Mouse (Mus musculus): ENCODE measurements at regions not wholly inside any gene's neighbourhood (a gene's known extent, or its start where the extent isn't known, plus 50 kb on each side); places are given as distances from the start of the nearest gene placed in this dataset.

DNA sequence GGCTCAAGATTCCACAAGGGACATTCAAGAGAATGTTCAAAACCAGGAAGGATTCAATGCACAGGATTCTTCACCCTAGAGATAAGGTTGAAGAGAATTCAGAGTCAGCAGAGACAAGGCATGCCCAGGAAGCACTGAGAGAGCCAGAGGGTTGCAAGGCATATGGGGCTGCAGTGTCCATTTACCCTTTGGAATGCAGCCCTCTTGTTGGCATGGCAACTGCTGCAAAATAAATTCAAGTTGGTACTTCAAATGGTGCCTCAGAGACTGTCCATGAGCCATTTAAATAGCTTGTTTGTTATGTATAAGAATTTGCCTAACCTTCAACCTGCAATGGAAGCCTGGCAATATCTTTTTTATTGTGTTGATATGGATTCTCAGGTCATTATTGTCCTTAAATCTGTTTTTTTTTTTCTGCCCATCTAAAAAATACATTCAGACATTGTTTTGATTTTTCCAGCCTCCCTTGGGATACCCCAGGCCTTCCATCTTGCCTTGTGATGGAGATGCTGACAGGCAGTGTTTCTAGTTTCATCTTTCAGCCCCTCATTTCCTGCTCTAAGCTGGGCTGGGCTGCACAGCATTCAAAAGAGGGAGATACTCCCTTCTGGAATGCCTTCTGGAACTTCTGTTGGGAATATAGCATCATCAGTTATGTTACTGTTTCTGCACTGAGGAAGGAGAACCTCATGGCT is 791.9 kb upstream of the 4930452B06Rik start:
- H3K4me1 ChIP-seq (ENCODE audit: control insufficient read depth, insufficient read depth, low read length): 0 out of 2 replicates have a peak, but pooled peaks cover 2% of the 10 kb centered on the region
- H3K9ac ChIP-seq (ENCODE audit: low read length): no peak overlapping the region
- H3K4me2 ChIP-seq (ENCODE audit: low read depth, severe bottlenecking): no peak overlapping the region
- no peak overlapping the region for H3K27ac ChIP-seq (replicated peaks; ENCODE audit: low read depth, low read length)
- no peak overlapping the region for H3K4me3 ChIP-seq (ENCODE audit: low read depth, low read length)
- H3K36me3 ChIP-seq (ENCODE audit: control insufficient read depth, insufficient read depth, low read length): no peaks in the 10 kb centered on the region
- H3K9me3 ChIP-seq (ENCODE audit: control insufficient read depth, low read length): no peaks in the 10 kb centered on the region
- DNase-seq (ENCODE audit: low spot score) (peak; percentile 27), ATAC-seq (ENCODE audit: insufficient number of reproducible peaks, low FRiP score, low TSS enrichment, low read depth) (no peak)
- no peaks in the 10 kb centered on the region for H3K27me3 ChIP-seq (ENCODE audit: control insufficient read depth, insufficient read depth, low read length)

DNA sequence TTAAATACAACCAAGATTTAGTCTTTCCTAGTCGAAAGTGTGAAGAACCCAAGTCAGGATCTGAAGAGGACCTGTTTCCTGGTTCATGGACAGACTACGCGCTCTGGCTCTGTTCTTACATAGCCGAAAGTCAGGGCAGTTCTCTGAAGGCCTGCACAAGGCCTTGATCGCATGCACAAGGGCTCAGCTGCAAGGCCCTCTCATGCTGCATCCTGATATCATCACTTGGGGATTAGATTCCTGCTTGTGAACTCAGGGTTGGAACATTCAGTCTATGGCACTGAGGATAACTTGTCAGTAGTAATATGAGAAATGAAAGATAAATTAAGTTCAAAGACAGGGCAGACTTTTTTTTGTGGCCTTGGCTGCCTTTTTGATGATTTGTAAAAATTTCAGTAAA is 789.9 kb upstream of the 4930452B06Rik start:
- Histone ChIP-seq H3K27me3 (ENCODE audit: control insufficient read depth, insufficient read depth, low read length) (no peaks in the 10 kb centered on the region), H3K36me3 (ENCODE audit: control insufficient read depth, insufficient read depth, low read length) (no peaks in the 10 kb centered on the region), H3K4me1 (ENCODE audit: control insufficient read depth, insufficient read depth, low read length) (0 out of 2 replicates have a peak, but pooled peaks cover 2% of the 10 kb centered on the region), H3K9me3 (ENCODE audit: control insufficient read depth, low read length) (no peaks in the 10 kb centered on the region), H3K9ac (ENCODE audit: low read length) (no peak overlapping the region), H3K4me2 (ENCODE audit: low read depth, severe bottlenecking) (no peak overlapping the region), H3K27ac (replicated peaks; ENCODE audit: low read depth, low read length) (no peak overlapping the region), H3K4me3 (ENCODE audit: low read depth, low read length) (no peak overlapping the region)
- ATAC-seq (ENCODE audit: insufficient number of reproducible peaks, low FRiP score, low TSS enrichment, low read depth) (no peak), DNase-seq (ENCODE audit: low spot score) (no peak)
- WGBS: 92% methylated on average over 5 of the region's 5 CpGs

DNA sequence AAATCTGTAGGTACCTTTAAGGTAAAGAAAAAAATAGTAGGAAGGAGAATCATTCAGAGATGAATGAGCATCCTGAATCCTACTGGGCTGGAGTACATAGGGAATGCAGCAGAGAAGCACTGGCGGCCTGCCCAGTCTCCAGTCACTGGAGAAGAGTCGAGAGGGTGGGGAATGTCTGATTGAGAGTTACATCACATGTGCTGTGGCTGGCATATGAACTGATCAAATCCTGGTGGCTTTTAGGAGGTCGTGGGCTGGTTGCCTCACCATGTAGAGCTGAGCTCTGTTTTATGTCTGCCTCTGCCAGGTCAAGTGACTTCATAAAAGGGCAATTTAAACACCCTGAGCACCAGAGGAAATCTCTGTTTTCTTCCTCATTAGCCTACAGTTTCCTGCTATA is 783.9 kb upstream of the 4930452B06Rik start:
- peak; percentile 42 for DNase-seq (ENCODE audit: low spot score)
- H3K27ac ChIP-seq (replicated peaks; ENCODE audit: low read depth, low read length): no peak overlapping the region

DNA sequence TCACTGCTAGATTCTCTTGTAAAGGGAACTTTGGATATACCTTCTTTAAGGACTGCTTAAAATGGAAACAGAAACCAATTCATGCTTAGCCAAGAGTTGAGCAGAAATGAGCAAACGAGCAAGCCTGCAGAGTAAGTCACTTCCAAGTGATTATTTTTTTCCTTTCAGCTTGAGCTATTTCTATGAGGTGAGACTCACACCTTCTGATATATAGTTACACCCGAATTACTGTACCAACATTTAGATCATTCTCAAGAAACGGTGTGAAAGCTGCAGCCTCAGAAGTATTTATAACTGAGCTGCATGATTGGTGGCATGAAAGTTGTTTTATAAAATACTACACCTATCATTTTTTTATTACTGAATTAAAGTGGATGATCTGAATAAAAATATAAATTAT is 771.9 kb upstream of the 4930452B06Rik start:
- 77% methylated on average over 3 of the region's 3 CpGs for WGBS

More for the DNA sequence above, 783.9 kb upstream of the 4930452B06Rik start:
- H3K4me2 ChIP-seq (ENCODE audit: low read depth, severe bottlenecking): no peak overlapping the region
- no peak overlapping the region for H3K4me3 ChIP-seq (ENCODE audit: low read depth, low read length)
- H3K4me1 ChIP-seq (ENCODE audit: control insufficient read depth, insufficient read depth, low read length): peaks cover 2% of the 10 kb centered on the region; the same call in 1 of the 2 replicates
- no peak overlapping the region for H3K9ac ChIP-seq (ENCODE audit: low read length)
- H3K27me3 ChIP-seq (ENCODE audit: control insufficient read depth, insufficient read depth, low read length): no peaks in the 10 kb centered on the region
- ATAC-seq (ENCODE audit: insufficient number of reproducible peaks, low FRiP score, low TSS enrichment, low read depth): peak; percentile 67; the same call in 1 of the 2 replicates
- H3K36me3 ChIP-seq (ENCODE audit: control insufficient read depth, insufficient read depth, low read length): no peaks in the 10 kb centered on the region
- no peaks in the 10 kb centered on the region for H3K9me3 ChIP-seq (ENCODE audit: control insufficient read depth, low read length)
- WGBS: 18% methylated on average over 3 of the region's 3 CpGs

DNA sequence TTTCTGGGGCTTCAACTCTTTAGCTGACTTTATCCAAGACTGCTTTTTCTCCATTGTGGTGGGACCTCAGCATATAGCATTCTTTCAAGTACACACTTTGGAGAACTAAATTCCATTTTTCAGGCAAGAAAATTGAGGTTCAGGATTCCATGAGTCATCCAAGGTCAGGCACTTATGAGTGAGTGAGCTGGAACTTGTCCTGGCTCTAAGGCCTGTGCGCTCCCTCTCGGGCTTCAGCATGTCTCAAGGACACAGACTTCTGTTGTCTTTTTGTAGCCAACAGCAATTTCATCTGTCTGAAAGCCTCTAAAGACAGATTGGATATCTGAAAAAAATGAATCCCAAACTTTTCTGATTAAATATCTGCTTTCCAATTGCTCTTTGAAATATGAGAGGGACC is 769.1 kb upstream of the 4930452B06Rik start:
- 100% methylated on average over 2 of the region's 2 CpGs for WGBS
- Histone ChIP-seq H3K27me3 (ENCODE audit: control insufficient read depth, insufficient read depth, low read length) (no peaks in the 10 kb centered on the region), H3K9ac (ENCODE audit: low read length) (no peak overlapping the region), H3K9me3 (ENCODE audit: control insufficient read depth, low read length) (no peaks in the 10 kb centered on the region), H3K4me2 (ENCODE audit: low read depth, severe bottlenecking) (no peak overlapping the region), H3K36me3 (ENCODE audit: control insufficient read depth, insufficient read depth, low read length) (no peaks in the 10 kb centered on the region), H3K27ac (replicated peaks; ENCODE audit: low read depth, low read length) (no peak overlapping the region), H3K4me1 (ENCODE audit: control insufficient read depth, insufficient read depth, low read length) (no peaks in the 10 kb centered on the region), H3K4me3 (ENCODE audit: low read depth, low read length) (no peak overlapping the region)
- DNase-seq (ENCODE audit: low spot score) (no peak), ATAC-seq (ENCODE audit: insufficient number of reproducible peaks, low FRiP score, low TSS enrichment, low read depth) (no peak)

More for the DNA sequence above, 771.9 kb upstream of the 4930452B06Rik start:
- no peak overlapping the region for H3K9ac ChIP-seq (ENCODE audit: low read length)
- H3K4me3 ChIP-seq (ENCODE audit: low read depth, low read length): no peak overlapping the region
- no peaks in the 10 kb centered on the region for H3K27me3 ChIP-seq (ENCODE audit: control insufficient read depth, insufficient read depth, low read length)
- no peaks in the 10 kb centered on the region for H3K36me3 ChIP-seq (ENCODE audit: control insufficient read depth, insufficient read depth, low read length)
- H3K9me3 ChIP-seq (ENCODE audit: control insufficient read depth, low read length): no peaks in the 10 kb centered on the region
- DNase-seq (ENCODE audit: low spot score): no peak
- H3K4me1 ChIP-seq (ENCODE audit: control insufficient read depth, insufficient read depth, low read length): no peaks in the 10 kb centered on the region
- ATAC-seq (ENCODE audit: insufficient number of reproducible peaks, low FRiP score, low TSS enrichment, low read depth): no peak
- no peak overlapping the region for H3K27ac ChIP-seq (replicated peaks; ENCODE audit: low read depth, low read length)
- no peak overlapping the region for H3K4me2 ChIP-seq (ENCODE audit: low read depth, severe bottlenecking)

DNA sequence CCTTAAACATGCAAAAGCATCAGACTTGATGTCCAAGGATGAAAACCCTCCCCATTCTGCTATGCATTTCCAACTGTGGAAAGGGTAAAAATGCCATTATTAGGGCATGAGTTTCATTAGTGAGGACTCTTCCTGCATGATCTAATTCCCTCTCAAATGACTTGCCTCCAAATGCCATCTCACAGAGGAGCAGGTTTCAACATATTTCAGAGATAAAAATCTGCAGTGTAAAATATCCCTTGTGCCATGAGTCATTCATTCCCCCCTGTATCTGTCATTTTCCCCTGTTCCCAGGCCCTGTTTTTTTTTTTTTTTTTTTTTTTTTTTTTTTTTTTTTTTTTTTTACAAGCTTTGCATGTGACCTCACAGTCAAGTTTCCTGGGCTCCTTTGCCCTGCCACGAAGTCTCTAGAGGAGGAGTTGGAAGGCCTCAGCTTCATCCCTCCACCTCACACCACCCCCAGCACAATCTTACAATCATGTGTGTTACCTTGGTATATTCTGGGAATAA is 767.1 kb upstream of the 4930452B06Rik start:
- no peak overlapping the region for H3K4me2 ChIP-seq (ENCODE audit: low read depth, severe bottlenecking)
- no peaks in the 10 kb centered on the region for H3K9me3 ChIP-seq (ENCODE audit: control insufficient read depth, low read length)
- ATAC-seq (ENCODE audit: insufficient number of reproducible peaks, low FRiP score, low TSS enrichment, low read depth): no peak
- H3K27ac ChIP-seq (replicated peaks; ENCODE audit: low read depth, low read length): no peak overlapping the region
- no peaks in the 10 kb centered on the region for H3K27me3 ChIP-seq (ENCODE audit: control insufficient read depth, insufficient read depth, low read length)
- no peak overlapping the region for H3K9ac ChIP-seq (ENCODE audit: low read length)
- H3K4me3 ChIP-seq (ENCODE audit: low read depth, low read length): no peak overlapping the region
- WGBS: 46% methylated on average over 1 of the region's 1 CpGs
- H3K4me1 ChIP-seq (ENCODE audit: control insufficient read depth, insufficient read depth, low read length): no peaks in the 10 kb centered on the region
- no peaks in the 10 kb centered on the region for H3K36me3 ChIP-seq (ENCODE audit: control insufficient read depth, insufficient read depth, low read length)
- no peak for DNase-seq (ENCODE audit: low spot score)

DNA sequence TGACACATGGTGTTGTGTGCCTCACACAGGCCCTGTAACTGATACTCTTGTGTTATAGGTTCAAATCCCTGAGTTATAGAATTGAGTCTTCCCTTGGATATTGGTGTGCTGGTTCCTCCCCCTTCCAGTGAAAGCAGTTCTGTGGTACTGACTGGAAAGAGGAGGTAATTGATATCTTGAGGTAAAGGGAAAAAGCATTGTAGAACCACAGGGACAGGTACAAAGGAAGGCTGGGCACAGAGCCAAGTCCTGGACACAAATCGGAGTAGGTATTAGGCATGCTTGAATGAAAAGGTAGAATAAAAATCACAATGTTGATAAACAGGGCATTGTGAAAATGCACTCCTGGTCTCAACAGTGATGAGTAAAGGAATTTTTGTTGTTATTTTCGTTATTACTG is 765.8 kb upstream of the 4930452B06Rik start:
- Histone ChIP-seq H3K9ac (ENCODE audit: low read length) (no peak overlapping the region), H3K4me3 (ENCODE audit: low read depth, low read length) (no peak overlapping the region), H3K36me3 (ENCODE audit: control insufficient read depth, insufficient read depth, low read length) (no peaks in the 10 kb centered on the region), H3K4me1 (ENCODE audit: control insufficient read depth, insufficient read depth, low read length) (no peaks in the 10 kb centered on the region), H3K27me3 (ENCODE audit: control insufficient read depth, insufficient read depth, low read length) (no peaks in the 10 kb centered on the region), H3K9me3 (ENCODE audit: control insufficient read depth, low read length) (no peaks in the 10 kb centered on the region), H3K27ac (replicated peaks; ENCODE audit: low read depth, low read length) (no peak overlapping the region), H3K4me2 (ENCODE audit: low read depth, severe bottlenecking) (no peak overlapping the region)
- 82% methylated on average over 2 of the region's 2 CpGs for WGBS
- no peak for ATAC-seq (ENCODE audit: insufficient number of reproducible peaks, low FRiP score, low TSS enrichment, low read depth)
- DNase-seq (ENCODE audit: low spot score): no peak

DNA sequence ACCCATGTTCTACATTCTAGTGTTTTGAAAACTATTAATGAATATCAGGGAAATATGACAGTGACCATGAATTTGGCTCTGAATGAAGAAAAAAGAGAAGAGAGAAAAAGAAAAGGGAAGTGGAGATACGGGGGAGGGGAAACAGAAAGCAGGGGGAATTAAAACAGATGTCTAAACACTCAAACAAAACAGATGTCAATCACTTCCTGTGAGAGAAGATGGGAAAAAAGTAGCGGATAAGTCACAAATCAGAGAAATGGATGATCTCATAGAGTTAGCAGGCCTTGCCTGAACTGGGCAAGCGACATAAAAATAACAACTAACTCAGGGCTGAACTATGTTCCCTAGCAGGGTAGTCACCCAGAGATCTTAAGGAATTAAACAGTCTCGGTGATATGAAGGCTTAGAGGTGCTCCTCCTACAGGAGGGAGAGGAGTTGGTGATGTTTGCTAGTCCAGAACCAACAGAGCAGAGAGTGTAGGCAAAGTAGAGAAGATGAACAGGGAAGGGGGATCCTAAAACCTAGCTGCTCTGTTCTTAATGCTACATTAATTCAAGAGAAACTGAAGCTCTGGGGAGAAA is 745.9 kb upstream of the 4930452B06Rik start:
- Histone ChIP-seq H3K27ac (replicated peaks; ENCODE audit: low read depth, low read length) (no peak overlapping the region), H3K4me3 (ENCODE audit: low read depth, low read length) (no peak overlapping the region), H3K4me1 (ENCODE audit: control insufficient read depth, insufficient read depth, low read length) (no peaks in the 10 kb centered on the region), H3K27me3 (ENCODE audit: control insufficient read depth, insufficient read depth, low read length) (no peaks in the 10 kb centered on the region), H3K9ac (ENCODE audit: low read length) (no peak overlapping the region), H3K4me2 (ENCODE audit: low read depth, severe bottlenecking) (no peak overlapping the region), H3K36me3 (ENCODE audit: control insufficient read depth, insufficient read depth, low read length) (no peaks in the 10 kb centered on the region), H3K9me3 (ENCODE audit: control insufficient read depth, low read length) (no peaks in the 10 kb centered on the region)
- no peak for DNase-seq (ENCODE audit: low spot score)
- WGBS: 79% methylated on average over 4 of the region's 4 CpGs
- no peak for ATAC-seq (ENCODE audit: insufficient number of reproducible peaks, low FRiP score, low TSS enrichment, low read depth)

All from limb, embryonic 11.5 days (tissue).